Mouse (Mus musculus) megakaryocyte progenitor cell, adult 5-6 weeks (primary cell): ENCODE results near the gene Fbxo46. TPM values are rescaled to one million over a fixed set of nuclear protein-coding genes. Genes with fewer than 3 reads are reported as not detected.

Experiments used
- total RNA-seq, 2 experiments: library from RNA; stranded (forward) in 1 of 2; stranded (reverse) in 1 of 2; fragments of 157-497, 149-512 nt in 1 of 2; fragments of 200-1000 nt in 1 of 2; gene quantifications; 2 replicates each; pipeline versions ENCODE4 v1.2.3 to v1.2.4; 2015 to 2017

The Fbxo46 gene
- total RNA-seq, 2 experiments from 2014 or later, result 2.0 to 5.0 TPM

Other genes starting within 250 kb of the Fbxo46 start
- 264 and 265 TPM in 2 replicates for gene Pglyrp1, start 248.5 kb upstream of the Fbxo46 start, total RNA-seq (2015)
- 31.3 and 35.6 TPM in 2 replicates for gene Pglyrp1, start 248.5 kb upstream of the Fbxo46 start, total RNA-seq (2017)
- gene Ccdc61, start 209.4 kb upstream of the Fbxo46 start, total RNA-seq (2015), result 11.9 and 14.1 TPM in 2 replicates
- gene Ccdc61, start 209.4 kb upstream of the Fbxo46 start, total RNA-seq (2017), result 11.3 and 17.0 TPM in 2 replicates
- not detected in 2 replicates for gene Nova2, start 194.0 kb upstream of the Fbxo46 start, total RNA-seq (2015)
- not detected in 2 replicates for gene Nova2, start 194.0 kb upstream of the Fbxo46 start, total RNA-seq (2017)
- gene Nanos2, start 132.5 kb upstream of the Fbxo46 start, total RNA-seq (2015), result not detected in 2 replicates
- not detected in 2 replicates for gene Nanos2, start 132.5 kb upstream of the Fbxo46 start, total RNA-seq (2017)
- 0.17 TPM in 1 of 2 replicates, not detected in the other for gene Mypop, start 128.6 kb upstream of the Fbxo46 start, total RNA-seq (2015)
- not detected in 2 replicates for gene Mypop, start 128.6 kb upstream of the Fbxo46 start, total RNA-seq (2017)
- 16.4 and 16.8 TPM in 2 replicates for gene Irf2bp1, start 115.8 kb upstream of the Fbxo46 start, total RNA-seq (2015)
- 12.5 and 13.1 TPM in 2 replicates for gene Irf2bp1, start 115.8 kb upstream of the Fbxo46 start, total RNA-seq (2017)
- gene Foxa3, start 96.3 kb upstream of the Fbxo46 start, total RNA-seq (2015), result not detected in 2 replicates
- gene Foxa3, start 96.3 kb upstream of the Fbxo46 start, total RNA-seq (2017), result not detected in 2 replicates
- 58.1 and 74.7 TPM in 2 replicates for gene Sympk, start 95.5 kb upstream of the Fbxo46 start, total RNA-seq (2015)
- gene Sympk, start 95.5 kb upstream of the Fbxo46 start, total RNA-seq (2017), result 44.9 and 48.6 TPM in 2 replicates
- gene Rsph6a, start 65.2 kb upstream of the Fbxo46 start, total RNA-seq (2015), result not detected in 2 replicates
- 0.61 TPM in 1 of 2 replicates, not detected in the other for gene Rsph6a, start 65.2 kb upstream of the Fbxo46 start, total RNA-seq (2017)
- gene Dmwd, start 43.6 kb upstream of the Fbxo46 start, total RNA-seq (2015), result 4.4 and 5.5 TPM in 2 replicates
- gene Dmwd, start 43.6 kb upstream of the Fbxo46 start, total RNA-seq (2017), result 1.5 and 2.3 TPM in 2 replicates
- 0.78 and 1.9 TPM in 2 replicates for gene Dmpk, start 36.0 kb upstream of the Fbxo46 start, total RNA-seq (2015)
- gene Dmpk, start 36.0 kb upstream of the Fbxo46 start, total RNA-seq (2017), result 0.84 TPM in 1 of 2 replicates, not detected in the other
- gene Six5, start 25.3 kb upstream of the Fbxo46 start, total RNA-seq (2015), result 2.8 and 3.9 TPM in 2 replicates
- gene Six5, start 25.3 kb upstream of the Fbxo46 start, total RNA-seq (2017), result 2.3 and 2.4 TPM in 2 replicates
- gene Gm4969, start 1.5 kb upstream of the Fbxo46 start, total RNA-seq (2015), result 0.24 and 0.57 TPM in 2 replicates
- 0.03 and 0.42 TPM in 2 replicates for gene Gm4969, start 1.5 kb upstream of the Fbxo46 start, total RNA-seq (2017)
- gene Qpctl, start 29.4 kb downstream of the Fbxo46 start, total RNA-seq (2015), result 6.5 and 6.9 TPM in 2 replicates
- 3.4 and 5.6 TPM in 2 replicates for gene Qpctl, start 29.4 kb downstream of the Fbxo46 start, total RNA-seq (2017)
- gene Snrpd2, start 29.9 kb downstream of the Fbxo46 start, total RNA-seq (2015), result 106 and 117 TPM in 2 replicates
- gene Snrpd2, start 29.9 kb downstream of the Fbxo46 start, total RNA-seq (2017), result 78.6 and 83.9 TPM in 2 replicates
- not detected in 2 replicates for gene Gipr, start 46.3 kb downstream of the Fbxo46 start, total RNA-seq (2015)
- gene Gipr, start 46.3 kb downstream of the Fbxo46 start, total RNA-seq (2017), result not detected in 2 replicates
- gene Eml2, start 56.6 kb downstream of the Fbxo46 start, total RNA-seq (2015), result 4.3 and 5.5 TPM in 2 replicates
- gene Eml2, start 56.6 kb downstream of the Fbxo46 start, total RNA-seq (2017), result 8.0 and 15.1 TPM in 2 replicates
- 0.12 TPM in 1 of 2 replicates, not detected in the other for gene Gpr4, start 92.7 kb downstream of the Fbxo46 start, total RNA-seq (2015)
- gene Gpr4, start 92.7 kb downstream of the Fbxo46 start, total RNA-seq (2017), result not detected in 2 replicates
- 12.4 and 16.1 TPM in 2 replicates for gene Opa3, start 108.5 kb downstream of the Fbxo46 start, total RNA-seq (2015)
- 19.9 and 25.0 TPM in 2 replicates for gene Opa3, start 108.5 kb downstream of the Fbxo46 start, total RNA-seq (2017)
- 46.7 and 49.6 TPM in 2 replicates for gene Vasp, start 152.0 kb downstream of the Fbxo46 start, total RNA-seq (2015)
- 71.0 and 73.0 TPM in 2 replicates for gene Vasp, start 152.0 kb downstream of the Fbxo46 start, total RNA-seq (2017)
- 0.20 TPM in 1 of 2 replicates, not detected in the other for gene Ppm1n, start 160.2 kb downstream of the Fbxo46 start, total RNA-seq (2015)
- not detected in 2 replicates for gene Ppm1n, start 160.2 kb downstream of the Fbxo46 start, total RNA-seq (2017)
- gene Rtn2, start 162.8 kb downstream of the Fbxo46 start, total RNA-seq (2015), result not detected in 2 replicates
- not detected in 2 replicates for gene Rtn2, start 162.8 kb downstream of the Fbxo46 start, total RNA-seq (2017)
- 18.2 and 28.4 TPM in 2 replicates for gene Fosb, start 190.2 kb downstream of the Fbxo46 start, total RNA-seq (2015)
- gene Fosb, start 190.2 kb downstream of the Fbxo46 start, total RNA-seq (2017), result 12.7 and 13.2 TPM in 2 replicates
- 26.5 and 32.3 TPM in 2 replicates for gene Ercc1, start 224.9 kb downstream of the Fbxo46 start, total RNA-seq (2015)
- 24.4 and 29.8 TPM in 2 replicates for gene Ercc1, start 224.9 kb downstream of the Fbxo46 start, total RNA-seq (2017)
- gene Cd3eap, start 239.6 kb downstream of the Fbxo46 start, total RNA-seq (2015), result 11.1 and 13.6 TPM in 2 replicates
- 24.8 and 27.4 TPM in 2 replicates for gene Cd3eap, start 239.6 kb downstream of the Fbxo46 start, total RNA-seq (2017)
- 6.3 and 7.2 TPM in 2 replicates for gene Ppp1r13l, start 239.9 kb downstream of the Fbxo46 start, total RNA-seq (2015)
- gene Ppp1r13l, start 239.9 kb downstream of the Fbxo46 start, total RNA-seq (2017), result 0.74 and 1.2 TPM in 2 replicates